Mouse (Mus musculus) left cerebral cortex, adult 2 months (tissue): ENCODE measurements around the gene Cdh4. TPM values are rescaled to one million over a fixed set of nuclear protein-coding genes. Genes with fewer than 3 reads are reported as not detected.

Experiments
- DNase-seq, 2 experiments: peaks; one replicate each; pipeline ENCODE4 v3.0.0; 2021 to 2022; ENCODE audit warnings: low spot score in 2 of 2, mixed read lengths in 1 of 2; ENCODE audit errors: extremely low spot score in 1 of 2
- H3K27ac ChIP-seq: fragments of 200-600 bp; 2 replicates; pipeline ENCODE4 v1.8.1; 2022
- H3K4me3 ChIP-seq: fragments of 200-600 bp; 2 replicates; pipeline ENCODE4 v1.8.1; 2022
- CTCF ChIP-seq: fragments of 200-600 bp; IDR thresholded peaks from 2 replicates; pipeline ENCODE4 v1.8.1; 2022; ENCODE audit warnings: antibody characterized with exemption, mild to moderate bottlenecking, moderate library complexity
- intact Hi-C: fragments of 180-260 bp; cut with DNase I; formaldehyde crosslinking; loops from one replicate; pipeline ENCODE4 v1.15.1; 2025
- total RNA-seq, 2 experiments: library from RNA; stranded (reverse); gene quantifications; 2 replicates each; pipeline ENCODE4 v1.2.3; 2021

Cdh4 gene
- total RNA-seq, 2 experiments from 2014 or later: 24.4 to 30.6 TPM

DNA sequence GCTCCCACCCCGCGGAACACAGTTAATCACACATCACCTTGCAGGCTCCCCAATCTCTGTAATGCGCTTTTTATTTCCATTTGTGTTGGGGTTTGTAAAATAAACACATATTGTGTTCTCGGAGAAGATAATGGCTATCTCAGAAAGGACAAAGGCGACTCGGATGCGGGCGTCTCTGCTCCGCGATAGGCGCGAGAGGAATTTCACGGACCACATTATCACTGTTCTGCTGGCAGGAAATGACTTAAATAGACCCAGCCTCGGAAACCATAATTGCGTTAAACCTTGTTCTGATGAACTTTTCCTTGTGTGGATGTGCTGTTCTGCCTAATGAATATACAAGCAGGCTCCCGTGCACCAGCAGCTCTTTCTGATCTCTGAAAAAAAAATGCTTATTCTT lies 140.7 kb downstream of the Cdh4 start:
- Histone ChIP-seq H3K27ac (no peak overlapping the region), H3K4me3 (no peak overlapping the region)
- no peak for DNase-seq
- TF ChIP-seq CTCF: no peak
- intact Hi-C loops: no loop called here

GRCm38 (mm10) chr2:179584672-179585071 lies 142.4 kb downstream of the Cdh4 start:
- Histone ChIP-seq H3K27ac (no peak overlapping the region), H3K4me3 (no peak overlapping the region)
- DNase-seq: no peak
- TF ChIP-seq CTCF: no peak
- intact Hi-C loops: no loop called here

GRCm38 (mm10) chr2:179586436-179586835 lies 144.2 kb downstream of the Cdh4 start:
- no peak for TF ChIP-seq CTCF
- no peak overlapping the region for H3K4me3 ChIP-seq
- intact Hi-C loops: no loop called here
- peak in 1 of 2 experiments; percentile 25 for DNase-seq
- peak overlapping the region; percentile 69 for H3K27ac ChIP-seq

DNA sequence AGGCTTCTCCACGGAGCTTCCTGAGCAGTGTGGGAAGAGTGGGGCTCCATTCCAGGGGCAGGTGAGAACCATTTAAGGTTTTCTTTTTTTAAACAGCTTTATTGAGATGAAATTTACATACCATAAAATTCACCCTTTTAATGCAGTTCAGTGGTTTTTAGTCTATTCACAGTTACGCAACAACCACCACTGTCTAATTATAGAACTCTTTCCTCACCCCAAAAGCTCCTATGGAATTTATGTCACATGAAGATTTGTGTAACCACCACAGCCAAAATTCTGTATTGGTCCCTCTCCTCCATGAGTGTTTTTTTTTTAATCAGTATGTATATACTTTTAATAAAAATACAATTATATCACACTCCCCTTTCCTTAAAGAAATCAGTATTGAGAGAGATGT lies 144.8 kb downstream of the Cdh4 start:
- DNase-seq: no peak
- intact Hi-C loops: no loop called here

GRCm38 (mm10) chr2:179591661-179592060 lies 149.4 kb downstream of the Cdh4 start:
- no peak for TF ChIP-seq CTCF
- no peak overlapping the region for H3K4me3 ChIP-seq
- no peak overlapping the region for H3K27ac ChIP-seq
- DNase-seq: no peak
- intact Hi-C loops: no loop called here

More for the DNA sequence above, 144.8 kb downstream of the Cdh4 start:
- TF ChIP-seq CTCF: no peak
- Histone ChIP-seq H3K27ac (peak overlapping the region; percentile 69; the same call in 1 of the 2 replicates), H3K4me3 (no peak overlapping the region)

DNA sequence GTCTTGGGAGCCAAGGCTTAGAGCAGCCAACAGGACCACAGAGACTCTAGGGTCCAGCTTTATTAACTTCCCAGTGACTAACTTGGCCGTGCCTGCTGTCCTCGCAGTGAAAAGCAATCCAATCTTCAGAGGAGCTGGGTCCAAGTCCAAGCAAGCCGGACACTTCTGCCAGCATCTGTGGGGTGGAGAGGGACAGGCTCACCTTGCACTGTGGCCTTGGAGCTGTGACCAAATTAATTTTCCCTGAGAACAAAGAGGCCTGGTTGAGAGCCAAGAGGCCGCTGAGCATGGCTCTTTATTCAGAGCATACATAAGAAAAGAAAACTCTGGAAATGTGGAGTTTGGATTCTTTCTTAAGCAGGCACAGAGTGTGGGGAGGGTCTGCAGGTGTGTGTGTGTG lies 152.8 kb downstream of the Cdh4 start:
- intact Hi-C loops: no loop called here
- no peak overlapping the region for H3K4me3 ChIP-seq
- no peak overlapping the region for H3K27ac ChIP-seq
- no peak for DNase-seq
- TF ChIP-seq CTCF: no peak

DNA sequence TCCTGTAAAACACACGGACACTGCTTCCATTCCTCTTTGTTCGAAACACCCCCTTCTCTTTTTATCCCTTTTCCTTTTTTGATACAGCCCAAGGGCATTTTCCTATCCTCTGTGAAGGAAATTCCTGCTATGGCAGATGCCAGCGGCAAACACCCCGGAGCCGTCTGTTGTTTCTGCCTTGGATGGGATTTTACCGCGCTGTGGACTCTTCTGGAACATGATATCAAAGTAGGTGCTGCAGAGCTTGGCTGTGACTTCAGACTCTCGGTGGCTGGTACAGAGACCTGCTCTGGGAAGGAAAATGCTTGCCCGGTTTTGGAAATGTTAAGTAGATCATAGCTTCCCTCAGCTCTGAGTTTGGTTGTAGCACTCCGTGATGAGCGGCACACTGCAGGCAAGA lies 156.7 kb downstream of the Cdh4 start:
- intact Hi-C loops: no loop called here
- no peak for DNase-seq
- Histone ChIP-seq H3K4me3 (no peak overlapping the region), H3K27ac (no peak overlapping the region)
- no peak for TF ChIP-seq CTCF

DNA sequence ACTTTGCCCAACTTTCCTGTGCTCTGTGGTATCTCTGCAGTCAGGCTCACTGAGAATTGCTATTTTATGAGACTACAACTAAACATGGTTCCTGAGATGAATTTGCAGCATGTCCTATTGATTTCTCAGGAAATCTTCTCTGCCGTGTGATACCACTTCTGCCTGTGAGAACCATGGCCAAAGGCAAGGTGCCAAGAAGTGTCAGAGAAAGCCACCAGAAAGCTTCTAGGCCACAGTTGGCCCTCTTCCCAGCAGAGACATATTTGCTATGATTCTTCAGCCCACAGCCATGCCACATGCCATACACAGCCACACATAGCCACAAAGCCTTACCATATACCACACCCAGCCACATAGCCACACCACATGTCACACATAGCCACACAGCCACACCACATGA lies 157.7 kb downstream of the Cdh4 start:
- TF ChIP-seq CTCF: no peak
- no peak for DNase-seq
- Histone ChIP-seq H3K4me3 (no peak overlapping the region), H3K27ac (no peak overlapping the region)
- intact Hi-C loops: no loop called here

DNA sequence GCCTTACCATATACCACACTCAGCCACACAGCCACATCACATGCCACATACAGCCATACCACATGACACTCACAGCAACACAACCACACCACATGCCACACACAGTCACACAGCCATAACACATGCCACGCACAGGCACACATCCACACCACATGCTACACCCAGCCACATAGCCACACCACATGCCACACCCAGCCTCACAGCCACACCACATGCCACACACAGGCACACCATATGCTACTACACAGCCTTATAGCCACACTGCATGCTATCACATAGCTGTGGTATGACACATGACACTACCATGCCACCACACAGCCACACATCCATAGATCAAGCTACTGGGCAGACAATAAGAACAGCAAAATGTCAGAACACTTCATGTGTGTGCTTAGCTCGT lies 158.1 kb downstream of the Cdh4 start:
- no peak overlapping the region for H3K27ac ChIP-seq
- intact Hi-C loops: no loop called here
- no peak for DNase-seq
- no peak for TF ChIP-seq CTCF
- H3K4me3 ChIP-seq: no peak overlapping the region

GRCm38 (mm10) chr2:179601167-179601566 lies 158.9 kb downstream of the Cdh4 start:
- H3K4me3 ChIP-seq: no peak overlapping the region
- no peak for DNase-seq
- H3K27ac ChIP-seq: no peak overlapping the region
- intact Hi-C loops: no loop called here
- TF ChIP-seq CTCF: no peak

GRCm38 (mm10) chr2:179604746-179605145 lies 162.5 kb downstream of the Cdh4 start:
- no peak for DNase-seq
- no peak overlapping the region for H3K27ac ChIP-seq
- intact Hi-C loops: no loop called here
- H3K4me3 ChIP-seq: no peak overlapping the region
- TF ChIP-seq CTCF: no peak

DNA sequence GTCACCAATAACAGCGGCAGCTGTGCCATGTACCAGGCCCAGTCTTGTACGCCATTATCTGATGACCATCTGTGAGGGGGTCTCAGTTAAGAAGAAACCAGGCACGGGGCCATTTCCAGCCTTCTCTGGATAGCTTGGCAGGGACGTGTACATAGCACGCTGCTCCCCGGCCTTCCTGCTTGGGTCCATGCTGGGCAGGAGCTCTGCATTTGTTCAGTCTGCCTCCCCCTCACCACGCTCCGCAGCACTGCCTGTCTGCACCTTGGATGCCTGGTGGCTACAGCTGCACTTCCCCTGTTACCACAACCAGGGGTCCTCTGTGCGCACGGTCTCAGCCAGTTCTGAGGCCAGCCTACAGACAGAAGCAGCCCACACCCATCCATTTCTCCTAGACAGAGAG lies 163.0 kb downstream of the Cdh4 start:
- Histone ChIP-seq H3K4me3 (no peak overlapping the region), H3K27ac (no peak overlapping the region)
- intact Hi-C loops: no loop called here
- no peak for DNase-seq
- no peak for TF ChIP-seq CTCF

- H3K4me3 ChIP-seq: no peak overlapping the region
- TF ChIP-seq CTCF: no peak
- intact Hi-C loops: no loop called here
- H3K27ac ChIP-seq: no peak overlapping the region
- no peak for DNase-seq
Observed at GRCm38 (mm10) chr2:179606341-179606740, 164.1 kb downstream of the Cdh4 start.

GRCm38 (mm10) chr2:179615906-179616305 lies 173.7 kb downstream of the Cdh4 start:
- no peak for TF ChIP-seq CTCF
- no peak for DNase-seq
- Histone ChIP-seq H3K4me3 (no peak overlapping the region), H3K27ac (no peak overlapping the region)
- intact Hi-C loops: no loop called here
